Mouse (Mus musculus): ENCODE measurements around the gene Ppp1r12c.

- no peak for TF ChIP-seq CTCF (IDR thresholded peaks at IDR 0.05; ENCODE audit: low read depth)
- no peak for TF ChIP-seq EP300 (IDR thresholded peaks at IDR 0.05; ENCODE audit: low read depth)
Measured at GRCm38 (mm10) chr7:4537181-4537580, 35.7 kb upstream of the Ppp1r12c start.
